Mouse (Mus musculus) c-Kit-positive CD71-positive TER-119-positive erythroid progenitor cells, embryonic 14.5 days (primary cell): ENCODE measurements at regions not wholly inside any gene's neighbourhood (a gene's known extent, or its start where the extent isn't known, plus 50 kb on each side); places are given as distances from the start of the nearest gene placed in this dataset.
A peak's percentile ranks its signal among the peaks of the same experiment; 100 is the strongest.

Source experiments
- DNase-seq: peaks from one replicate; pipeline ENCODE4 v3.0.0-alpha.2; 2013; ENCODE audit warnings: low spot score

- DNase-seq: peak; percentile 91
Measured at GRCm38 (mm10) chr13:111940796-111941513, 132.2 kb upstream of the Map3k1 start.

- DNase-seq: no peak
Measured at GRCm38 (mm10) chr13:111941946-111942345, 133.2 kb upstream of the Map3k1 start.

GRCm38 (mm10) chr13:111943392-111944088, 134.7 kb upstream of the Map3k1 start:
- DNase-seq: no peak

GRCm38 (mm10) chr13:111944089-111944406, 135.3 kb upstream of the Map3k1 start:
- no peak for DNase-seq

- DNase-seq: no peak
Measured at GRCm38 (mm10) chr13:111946271-111946670, 137.5 kb upstream of the Map3k1 start.

GRCm38 (mm10) chr13:111946811-111947210, 138.0 kb upstream of the Map3k1 start:
- DNase-seq: no peak

GRCm38 (mm10) chr13:111948395-111948794, 139.6 kb upstream of the Map3k1 start:
- no peak for DNase-seq

GRCm38 (mm10) chr13:111950042-111950441, 141.2 kb upstream of the Map3k1 start:
- no peak for DNase-seq

- DNase-seq: no peak
Measured at GRCm38 (mm10) chr13:111953860-111954519, 145.2 kb upstream of the Map3k1 start.

GRCm38 (mm10) chr13:111954520-111954884, 145.7 kb upstream of the Map3k1 start:
- DNase-seq: no peak

GRCm38 (mm10) chr13:111957118-111957517, 148.3 kb upstream of the Map3k1 start:
- peak; percentile 55 for DNase-seq

- DNase-seq: peak; percentile 40
Measured at GRCm38 (mm10) chr13:111957674-111958273, 149.0 kb upstream of the Map3k1 start.

GRCm38 (mm10) chr13:111958421-111958820, 149.6 kb upstream of the Map3k1 start:
- DNase-seq: no peak

- DNase-seq: no peak
Measured at GRCm38 (mm10) chr13:111960036-111960435, 151.2 kb upstream of the Map3k1 start.

- DNase-seq: no peak
Measured at GRCm38 (mm10) chr13:111961423-111961822, 152.6 kb upstream of the Map3k1 start.

- no peak for DNase-seq
Measured at GRCm38 (mm10) chr13:111962155-111962554, 153.4 kb upstream of the Map3k1 start.

- no peak for DNase-seq
Measured at GRCm38 (mm10) chr13:111966113-111966512, 157.3 kb upstream of the Map3k1 start.

GRCm38 (mm10) chr13:111966627-111967026, 157.8 kb upstream of the Map3k1 start:
- no peak for DNase-seq

GRCm38 (mm10) chr13:111968197-111968596, 159.4 kb upstream of the Map3k1 start:
- no peak for DNase-seq

GRCm38 (mm10) chr13:111974282-111974681, 165.5 kb upstream of the Map3k1 start:
- no peak for DNase-seq

- no peak for DNase-seq
Measured at GRCm38 (mm10) chr13:111975549-111975948, 166.8 kb upstream of the Map3k1 start.

GRCm38 (mm10) chr13:111977769-111978674, 169.2 kb upstream of the Map3k1 start:
- DNase-seq: no peak
